Mouse (Mus musculus): ENCODE measurements at regions not wholly inside any gene's neighbourhood (a gene's known extent, or its start where the extent isn't known, plus 50 kb on each side); places are given as distances from the start of the nearest gene placed in this dataset.

- intact Hi-C loops (cut with DNase I) = no loop called here
- no peak for DNase-seq
Observed at GRCm38 (mm10) chr2:73041475-73041874, 55.0 kb upstream of the Gm11084 start.

- no peak for DNase-seq
Observed at GRCm38 (mm10) chr2:73040031-73040430, 53.5 kb upstream of the Gm11084 start.

GRCm38 (mm10) chr2:73039300-73039699 lies 52.8 kb upstream of the Gm11084 start:
- intact Hi-C loops (cut with DNase I) = no loop called here
- no peak for DNase-seq

More at GRCm38 (mm10) chr2:73040031-73040430, 53.5 kb upstream of the Gm11084 start:
- intact Hi-C loops (cut with DNase I) = no loop called here

- DNase-seq = peak; percentile 57 to 68
- intact Hi-C loops (cut with DNase I) = no loop called here
Observed at GRCm38 (mm10) chr2:73038290-73038732, 51.8 kb upstream of the Gm11084 start.

- DNase-seq = peak in 1 of 2 experiments; percentile 49
- intact Hi-C loops (cut with DNase I) = no loop called here
Observed at GRCm38 (mm10) chr2:73037266-73038046, 50.9 kb upstream of the Gm11084 start.

Measured in heart, postnatal 14 days (tissue).